Mouse (Mus musculus) right cerebral cortex, postnatal 10 days (tissue): Measurements from ENCODE around the gene Sppl3.

ENCODE experiments used
- DNase-seq, 2 experiments: peaks; one replicate each; pipeline ENCODE4 v3.0.0; 2021; ENCODE audit warnings: low spot score in 2 of 2

Sppl3 gene

GRCm38 (mm10) chr5:115125211-115125871, 114.4 kb downstream of the Sppl3 start:
- peak; percentile 87 to 89 for DNase-seq

GRCm38 (mm10) chr5:115126578-115127312, 115.8 kb downstream of the Sppl3 start:
- no peak for DNase-seq

- DNase-seq = no peak
Measured at GRCm38 (mm10) chr5:115127421-115128179, 116.7 kb downstream of the Sppl3 start.

- no peak for DNase-seq
Measured at GRCm38 (mm10) chr5:115129328-115129727, 118.4 kb downstream of the Sppl3 start.

GRCm38 (mm10) chr5:115132465-115132864, 121.5 kb downstream of the Sppl3 start:
- DNase-seq = no peak

- DNase-seq = no peak
Measured at GRCm38 (mm10) chr5:115133358-115134066, 122.6 kb downstream of the Sppl3 start.

- DNase-seq = peak; percentile 90 to 91
Measured at GRCm38 (mm10) chr5:115134234-115135165, 123.6 kb downstream of the Sppl3 start, which contains the start of gene Unc119b. TSS of gene Unc119b (minus strand) at chr5:115134975.

- peak in 1 of 2 experiments; percentile 18 for DNase-seq
Measured at GRCm38 (mm10) chr5:115139124-115139523, 128.2 kb downstream of the Sppl3 start.

GRCm38 (mm10) chr5:115140726-115141125, 129.8 kb downstream of the Sppl3 start:
- DNase-seq = peak in 1 of 2 experiments; percentile 15

- no peak for DNase-seq
Measured at GRCm38 (mm10) chr5:115142166-115142697, 131.3 kb downstream of the Sppl3 start.

- peak; percentile 76 to 81 for DNase-seq
Measured at GRCm38 (mm10) chr5:115143552-115143951, 132.6 kb downstream of the Sppl3 start.

GRCm38 (mm10) chr5:115144471-115144870, 133.5 kb downstream of the Sppl3 start:
- DNase-seq = no peak

GRCm38 (mm10) chr5:115145253-115145968, 134.5 kb downstream of the Sppl3 start:
- DNase-seq = no peak

GRCm38 (mm10) chr5:115145976-115146746, 135.2 kb downstream of the Sppl3 start:
- no peak for DNase-seq

- DNase-seq = no peak
Measured at GRCm38 (mm10) chr5:115146747-115147130, 135.8 kb downstream of the Sppl3 start.

- DNase-seq = no peak
Measured at GRCm38 (mm10) chr5:115147388-115147787, 136.5 kb downstream of the Sppl3 start.

GRCm38 (mm10) chr5:115148378-115148777, 137.4 kb downstream of the Sppl3 start:
- no peak for DNase-seq
